Mouse (Mus musculus): ENCODE results near the gene Lyzl6. TPM values are rescaled to one million over a fixed set of nuclear protein-coding genes. Genes with fewer than 3 reads are reported as not detected.
"Not testable (repeated sequence)": the region's sequence is repeated elsewhere in the genome, so short reads cannot be mapped to it uniquely, and the experiment has no call there.

Lyzl6 gene
- polyA plus RNA-seq (2015; fragmentation: Nextera tagmentation; extraction: Ambion mirVana): not detected in 2 replicates

DNA sequence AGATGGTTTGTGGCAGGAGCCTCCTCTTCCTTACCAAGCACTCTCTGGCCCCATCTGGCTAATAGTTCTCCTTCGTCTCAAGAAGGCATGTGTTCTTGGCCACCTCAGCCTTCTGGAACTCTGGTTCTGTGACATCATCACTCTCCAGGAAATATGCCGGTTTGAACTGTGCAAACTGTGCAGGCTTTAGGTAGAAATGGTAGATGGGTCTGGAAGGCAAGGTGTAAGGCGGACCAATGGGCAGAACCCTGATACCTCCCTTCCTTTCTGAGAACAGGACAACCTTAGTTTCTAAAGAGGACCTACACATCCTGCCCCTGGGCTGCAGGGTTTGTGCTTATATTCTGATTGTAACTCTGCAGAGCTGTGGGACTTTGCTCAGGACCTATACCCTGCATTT lies at the start of gene Lyzl6:
Lyzl6 (minus strand) TSS at position 101 of the 400 bp plus-strand sequence.
- ATAC-seq: no peak
- H3K27me3 ChIP-seq (replicated peaks; ENCODE audit: control insufficient read depth, insufficient read depth, low read length): no peaks in the 10 kb centered on the region; the same call in 1 of the 2 replicates
- WGBS: 87% methylated on average over 3 of the region's 3 CpGs
- peak within 1 kb of the TSS; percentile 41 for H3K4me2 ChIP-seq (ENCODE audit: low read length)
- no peak within 1 kb of the TSS for H3K27ac ChIP-seq (ENCODE audit: low read depth, low read length)
- no peaks in the 10 kb centered on the region for H3K4me1 ChIP-seq (ENCODE audit: control insufficient read depth, insufficient read depth, low read depth, low read length)
- H3K9me3 ChIP-seq (ENCODE audit: control insufficient read depth, low read length): no peaks in the 10 kb centered on the region
- no peaks in the 10 kb centered on the region for H3K36me3 ChIP-seq (ENCODE audit: control insufficient read depth, insufficient read depth, low read length)
- H3K9ac ChIP-seq (ENCODE audit: low read depth, low read length): no peak within 1 kb of the TSS
- no peak within 1 kb of the TSS for H3K4me3 ChIP-seq (ENCODE audit: low read length)

DNA sequence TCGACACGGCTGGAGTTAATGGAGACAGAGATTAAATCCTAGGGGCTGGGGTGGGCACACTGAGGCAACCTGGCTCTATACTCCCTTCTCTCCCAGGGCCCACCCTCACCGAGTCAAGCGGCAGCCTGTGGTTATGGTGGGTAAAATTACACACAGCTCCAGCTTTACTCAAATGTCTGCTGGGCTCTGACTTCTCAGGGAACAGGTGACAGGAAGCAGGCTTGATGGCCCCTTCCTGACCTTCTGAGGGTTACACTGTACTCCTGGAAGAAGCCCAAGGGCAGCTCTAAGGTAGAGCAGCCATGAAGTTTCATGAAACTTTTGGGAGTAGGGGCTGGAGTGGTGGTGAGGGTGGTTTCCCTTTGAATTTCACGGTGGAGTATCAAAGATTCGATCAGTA lies 48.0 kb upstream of the Lyzl6 start:
- Histone ChIP-seq H3K36me3 (ENCODE audit: control insufficient read depth, insufficient read depth, low read length) (peaks cover 41% of the 10 kb centered on the region), H3K4me1 (ENCODE audit: control insufficient read depth, insufficient read depth, low read depth, low read length) (no peaks in the 10 kb centered on the region; the same call in 1 of the 2 replicates), H3K9ac (ENCODE audit: low read depth, low read length) (no peak overlapping the region), H3K27me3 (replicated peaks; ENCODE audit: control insufficient read depth, insufficient read depth, low read length) (no peaks in the 10 kb centered on the region), H3K9me3 (ENCODE audit: control insufficient read depth, low read length) (no peaks in the 10 kb centered on the region), H3K27ac (ENCODE audit: low read depth, low read length) (no peak overlapping the region), H3K4me3 (ENCODE audit: low read length) (no peak overlapping the region), H3K4me2 (ENCODE audit: low read length) (no peak overlapping the region)
- no peak for ATAC-seq
- WGBS: 92% methylated on average over 6 of the region's 6 CpGs

DNA sequence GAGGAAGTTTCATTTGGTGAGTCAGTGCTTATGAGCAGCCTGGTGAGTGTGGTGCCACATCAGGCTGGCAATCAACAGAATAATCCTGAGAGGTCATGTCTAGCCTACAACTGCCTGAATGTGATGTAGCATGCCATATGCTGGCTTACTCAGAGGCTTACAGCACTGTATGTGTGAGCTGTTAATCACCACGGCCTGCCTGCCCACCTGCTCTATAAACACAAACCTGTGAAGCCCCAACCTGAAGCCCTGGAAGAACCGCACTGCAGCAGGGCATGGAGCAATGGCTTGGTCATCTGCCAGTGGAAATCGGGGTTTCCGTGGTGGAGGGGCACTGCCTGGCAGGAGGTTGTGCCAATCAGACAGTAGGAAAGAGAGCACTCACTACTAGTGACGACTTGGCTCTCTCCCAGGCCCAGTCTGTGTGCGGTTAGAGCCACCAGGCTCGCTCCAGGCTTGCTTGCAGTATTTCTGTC lies 46.6 kb upstream of the Lyzl6 start:
- 61% methylated on average over 7 of the region's 7 CpGs for WGBS
- Histone ChIP-seq H3K4me2 (ENCODE audit: low read length) (no peak overlapping the region), H3K4me1 (ENCODE audit: control insufficient read depth, insufficient read depth, low read depth, low read length) (no peaks in the 10 kb centered on the region; the same call in 1 of the 2 replicates), H3K27me3 (replicated peaks; ENCODE audit: control insufficient read depth, insufficient read depth, low read length) (no peaks in the 10 kb centered on the region), H3K4me3 (ENCODE audit: low read length) (no peak overlapping the region), H3K27ac (ENCODE audit: low read depth, low read length) (no peak overlapping the region), H3K9ac (ENCODE audit: low read depth, low read length) (no peak overlapping the region), H3K9me3 (ENCODE audit: control insufficient read depth, low read length) (no peaks in the 10 kb centered on the region), H3K36me3 (ENCODE audit: control insufficient read depth, insufficient read depth, low read length) (peaks cover 46% of the 10 kb centered on the region)
- peak; percentile 42; the same call in 1 of the 2 replicates for ATAC-seq

DNA sequence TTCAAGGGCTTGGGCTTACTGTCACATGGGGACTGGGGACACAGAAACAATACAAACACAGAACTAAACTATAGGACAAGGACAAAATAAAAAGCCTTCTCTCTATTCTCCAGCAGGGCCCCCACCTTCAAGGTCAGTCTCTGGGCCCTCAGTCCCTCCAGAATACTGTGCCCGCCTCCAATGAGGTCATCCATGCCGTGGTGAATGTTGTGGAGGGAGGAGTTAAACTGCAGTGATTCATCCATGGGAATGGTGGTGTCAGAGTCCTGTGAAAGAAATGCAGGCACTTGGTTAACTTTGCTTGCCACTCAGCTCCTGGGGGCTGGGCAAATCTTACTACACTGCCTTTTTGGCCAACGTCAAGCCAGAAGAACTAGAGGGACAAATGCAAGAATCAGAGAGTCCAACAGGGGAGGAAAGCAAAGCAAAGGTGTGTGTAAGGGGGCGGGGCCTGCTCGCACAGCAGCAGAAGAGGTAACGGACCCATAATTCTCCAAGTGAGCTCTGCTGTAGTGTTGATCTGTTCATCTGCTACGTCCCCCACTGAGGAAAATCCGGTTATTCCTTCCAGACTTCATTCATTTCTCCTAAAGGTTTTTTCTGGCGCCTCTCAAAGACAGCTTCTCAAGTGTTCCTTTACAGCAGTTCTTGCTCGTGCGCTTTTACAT lies 45.1 kb upstream of the Lyzl6 start:
- H3K4me2 ChIP-seq (ENCODE audit: low read length): no peak overlapping the region
- WGBS: 91% methylated on average over 11 of the region's 11 CpGs

DNA sequence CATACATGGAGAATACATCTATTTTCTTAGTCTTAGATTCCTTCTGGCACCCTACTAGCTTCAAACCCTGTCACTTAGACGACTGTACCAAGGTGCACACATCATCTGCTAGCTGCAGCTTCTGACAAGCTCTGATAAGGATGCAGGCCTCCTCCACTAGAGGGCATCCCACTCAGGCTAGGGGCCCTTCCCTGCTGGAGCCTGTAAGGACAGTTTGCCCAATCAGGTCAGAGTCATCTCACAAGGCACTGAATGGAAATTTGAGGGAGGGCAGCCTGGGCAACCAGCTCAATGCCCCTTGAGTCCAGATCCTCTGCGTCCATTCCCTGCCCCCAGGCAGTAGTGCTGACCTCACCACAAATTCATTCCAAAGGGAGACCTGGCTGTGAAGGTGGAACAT lies 38.4 kb upstream of the Lyzl6 start:
- H3K27ac ChIP-seq (ENCODE audit: low read depth, low read length); H3K9ac ChIP-seq (ENCODE audit: low read depth, low read length); H3K4me2 ChIP-seq (ENCODE audit: low read length); H3K9me3 ChIP-seq (ENCODE audit: control insufficient read depth, low read length); H3K4me3 ChIP-seq (ENCODE audit: low read length); H3K4me1 ChIP-seq (ENCODE audit: control insufficient read depth, insufficient read depth, low read depth, low read length); ATAC-seq; H3K27me3 ChIP-seq (replicated peaks; ENCODE audit: control insufficient read depth, insufficient read depth, low read length): not testable (repeated sequence)
- 36% methylated on average over 2 of the region's 2 CpGs for WGBS
- H3K36me3 ChIP-seq (ENCODE audit: control insufficient read depth, insufficient read depth, low read length): peaks cover 26% of the 10 kb centered on the region

More for the DNA sequence above, 45.1 kb upstream of the Lyzl6 start:
- H3K36me3 ChIP-seq (ENCODE audit: control insufficient read depth, insufficient read depth, low read length): peaks cover 56% of the 10 kb centered on the region
- no peaks in the 10 kb centered on the region for H3K27me3 ChIP-seq (replicated peaks; ENCODE audit: control insufficient read depth, insufficient read depth, low read length)
- H3K27ac ChIP-seq (ENCODE audit: low read depth, low read length): no peak overlapping the region
- H3K4me3 ChIP-seq (ENCODE audit: low read length): no peak overlapping the region
- H3K4me1 ChIP-seq (ENCODE audit: control insufficient read depth, insufficient read depth, low read depth, low read length): no peaks in the 10 kb centered on the region
- H3K9ac ChIP-seq (ENCODE audit: low read depth, low read length): no peak overlapping the region
- ATAC-seq: no peak
- no peaks in the 10 kb centered on the region for H3K9me3 ChIP-seq (ENCODE audit: control insufficient read depth, low read length)

DNA sequence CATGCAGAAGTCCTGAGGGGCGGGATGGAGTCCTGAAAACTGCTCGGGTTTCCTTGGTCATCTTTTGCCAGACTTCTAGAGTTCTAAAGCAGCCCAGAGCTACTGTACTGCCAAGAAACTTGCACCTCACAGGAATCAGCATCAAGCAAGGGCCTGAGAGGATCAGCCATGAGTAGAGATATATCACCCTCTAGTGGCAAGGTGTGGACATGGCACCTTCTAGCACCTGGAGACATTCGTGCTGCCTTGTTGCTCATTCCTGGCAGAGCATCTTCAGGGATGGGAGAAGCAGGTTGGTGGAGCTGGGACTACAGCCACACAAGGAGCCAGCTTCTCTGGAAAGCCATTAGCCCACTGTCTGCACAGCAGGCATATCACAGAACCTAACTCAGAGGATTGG lies 36.9 kb upstream of the Lyzl6 start:
- H3K36me3 ChIP-seq (ENCODE audit: control insufficient read depth, insufficient read depth, low read length): peaks cover 20% of the 10 kb centered on the region

DNA sequence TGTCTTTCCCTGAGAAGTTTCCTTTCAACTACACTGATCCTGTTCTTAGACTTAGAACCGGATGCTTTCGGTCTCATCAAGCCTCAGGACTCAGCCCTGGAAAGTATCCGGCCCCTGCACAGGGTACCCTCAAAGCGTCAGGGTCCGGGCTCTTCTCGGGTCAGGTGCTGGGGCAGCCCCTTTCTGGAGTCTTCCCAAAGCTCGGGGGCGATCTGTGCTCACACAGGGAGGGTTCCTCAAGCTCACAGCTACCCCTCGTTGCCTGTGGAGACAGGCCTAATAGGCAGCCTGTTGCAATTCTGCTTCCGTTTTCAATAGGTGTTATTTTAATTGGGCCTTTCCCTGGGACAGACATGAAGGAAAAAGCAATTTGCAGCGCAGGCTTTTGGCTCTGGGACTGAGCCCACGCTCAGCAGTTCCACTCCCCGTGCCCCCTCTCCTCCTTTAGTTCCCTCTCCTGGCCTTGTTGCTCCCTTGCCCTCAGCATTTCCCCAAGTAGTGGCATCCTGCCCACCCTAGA lies 28.3 kb upstream of the Lyzl6 start:
- H3K4me1 ChIP-seq (ENCODE audit: control insufficient read depth, insufficient read depth, low read depth, low read length): peaks cover 18% of the 10 kb centered on the region
- no peak; the same call in 1 of the 2 replicates for ATAC-seq
- H3K36me3 ChIP-seq (ENCODE audit: control insufficient read depth, insufficient read depth, low read length): no peaks in the 10 kb centered on the region
- no peak overlapping the region for H3K4me2 ChIP-seq (ENCODE audit: low read length)
- H3K4me3 ChIP-seq (ENCODE audit: low read length): no peak overlapping the region
- no peaks in the 10 kb centered on the region for H3K27me3 ChIP-seq (replicated peaks; ENCODE audit: control insufficient read depth, insufficient read depth, low read length)
- H3K9me3 ChIP-seq (ENCODE audit: control insufficient read depth, low read length): no peaks in the 10 kb centered on the region
- no peak overlapping the region for H3K9ac ChIP-seq (ENCODE audit: low read depth, low read length)
- no peak overlapping the region for H3K27ac ChIP-seq (ENCODE audit: low read depth, low read length)
- WGBS: 47% methylated on average over 13 of the region's 13 CpGs

More for the DNA sequence above, 36.9 kb upstream of the Lyzl6 start:
- Histone ChIP-seq H3K9ac (ENCODE audit: low read depth, low read length) (no peak overlapping the region), H3K9me3 (ENCODE audit: control insufficient read depth, low read length) (no peaks in the 10 kb centered on the region), H3K4me3 (ENCODE audit: low read length) (no peak overlapping the region), H3K27me3 (replicated peaks; ENCODE audit: control insufficient read depth, insufficient read depth, low read length) (no peaks in the 10 kb centered on the region), H3K4me1 (ENCODE audit: control insufficient read depth, insufficient read depth, low read depth, low read length) (no peaks in the 10 kb centered on the region), H3K27ac (ENCODE audit: low read depth, low read length) (no peak overlapping the region), H3K4me2 (ENCODE audit: low read length) (no peak overlapping the region)
- no peak; the same call in 1 of the 2 replicates for ATAC-seq
- WGBS: 47% methylated on average over 3 of the region's 3 CpGs

DNA sequence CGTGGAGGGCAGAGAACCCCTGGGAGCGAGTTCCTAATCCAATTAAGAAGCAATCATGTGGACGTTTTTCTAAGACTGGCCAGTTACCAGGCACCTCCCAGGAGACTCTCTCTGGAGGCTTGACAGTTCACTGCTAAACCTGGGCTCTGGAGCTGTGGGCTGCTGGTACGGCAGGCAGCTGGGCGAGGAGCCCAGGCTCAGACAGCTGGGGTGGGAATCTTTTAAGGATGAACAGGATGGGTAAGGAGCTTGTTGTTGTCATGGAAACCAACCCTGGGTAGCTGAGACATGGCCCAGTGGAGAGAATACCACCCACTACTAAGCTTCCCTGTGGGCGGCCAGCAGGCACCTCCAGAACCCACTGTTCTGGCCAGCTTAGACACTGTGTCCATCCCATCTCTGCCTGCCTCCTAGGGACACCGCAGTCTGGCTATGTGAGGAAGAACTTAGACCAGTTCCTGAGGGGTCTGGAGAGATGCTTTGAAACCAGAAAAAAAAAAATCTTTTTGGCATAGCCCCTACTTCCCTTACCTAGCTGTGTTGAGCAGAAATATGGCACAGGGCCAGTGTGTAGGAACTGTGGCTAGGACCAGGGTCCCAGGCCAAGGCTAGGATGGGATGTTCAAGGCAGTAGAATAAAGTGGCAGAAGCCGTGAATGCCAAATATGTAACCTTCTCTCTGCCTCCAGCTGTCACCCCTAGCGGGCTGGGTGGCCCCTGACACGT lies 27.7 kb upstream of the Lyzl6 start:
- Histone ChIP-seq H3K36me3 (ENCODE audit: control insufficient read depth, insufficient read depth, low read length) (no peaks in the 10 kb centered on the region), H3K27ac (ENCODE audit: low read depth, low read length) (peak overlapping the region; percentile 61), H3K4me3 (ENCODE audit: low read length) (no peak overlapping the region), H3K4me1 (ENCODE audit: control insufficient read depth, insufficient read depth, low read depth, low read length) (peaks cover 20% of the 10 kb centered on the region), H3K9me3 (ENCODE audit: control insufficient read depth, low read length) (no peaks in the 10 kb centered on the region), H3K27me3 (replicated peaks; ENCODE audit: control insufficient read depth, insufficient read depth, low read length) (no peaks in the 10 kb centered on the region), H3K9ac (ENCODE audit: low read depth, low read length) (peak overlapping the region; percentile 27; the same call in 1 of the 2 replicates), H3K4me2 (ENCODE audit: low read length) (0 out of 2 replicates have a peak overlapping the region, but pooled peaks have one; percentile 15)
- 25% methylated on average over 10 of the region's 10 CpGs for WGBS
- ATAC-seq: peak; percentile 92

DNA sequence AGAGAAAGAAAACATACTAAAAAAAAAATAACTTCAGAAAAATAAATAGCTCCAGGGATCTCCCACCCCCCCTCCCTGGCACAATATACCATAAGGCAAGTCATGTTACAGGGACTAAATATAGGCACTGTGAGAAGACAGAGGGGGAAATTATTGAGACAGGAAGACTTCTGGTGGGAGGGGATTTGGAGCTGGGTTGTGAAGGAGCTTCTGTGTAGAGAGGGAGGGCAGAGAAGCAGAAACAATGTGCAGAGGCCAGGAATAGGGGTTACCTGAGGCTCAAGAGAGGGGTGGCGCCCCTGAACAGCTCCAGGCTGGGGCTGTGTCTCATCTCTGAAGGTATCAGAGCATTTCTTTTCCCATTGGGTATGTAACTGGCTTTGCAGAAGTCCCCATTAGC lies 27.0 kb upstream of the Lyzl6 start:
- ATAC-seq: peak; percentile 50; the same call in 1 of the 2 replicates
- WGBS: 50% methylated on average over 1 of the region's 1 CpGs
- no peak overlapping the region for H3K4me2 ChIP-seq (ENCODE audit: low read length)

More for the DNA sequence above, 27.0 kb upstream of the Lyzl6 start:
- Histone ChIP-seq H3K27me3 (replicated peaks; ENCODE audit: control insufficient read depth, insufficient read depth, low read length) (no peaks in the 10 kb centered on the region), H3K4me3 (ENCODE audit: low read length) (no peak overlapping the region), H3K27ac (ENCODE audit: low read depth, low read length) (peak overlapping the region; percentile 61), H3K36me3 (ENCODE audit: control insufficient read depth, insufficient read depth, low read length) (no peaks in the 10 kb centered on the region), H3K4me1 (ENCODE audit: control insufficient read depth, insufficient read depth, low read depth, low read length) (peaks cover 20% of the 10 kb centered on the region), H3K9ac (ENCODE audit: low read depth, low read length) (peak overlapping the region; percentile 27; the same call in 1 of the 2 replicates), H3K9me3 (ENCODE audit: control insufficient read depth, low read length) (no peaks in the 10 kb centered on the region)
